Mouse (Mus musculus) limb, embryonic 10.5 days (tissue): ENCODE measurements at regions not wholly inside any gene's neighbourhood (a gene's known extent, or its start where the extent isn't known, plus 50 kb on each side); places are given as distances from the start of the nearest gene placed in this dataset.

ENCODE experiments used
- DNase-seq: peaks from one replicate; pipeline ENCODE4 v3.0.0-alpha.2; 2017; ENCODE audit warnings: low spot score
- H3K27ac ChIP-seq: fragments of 300-500 bp; sonication (generic); 2 replicates; pipeline ENCODE4 v1.5.1; 2016; ENCODE audit warnings: mild to moderate bottlenecking
- H3K27me3 ChIP-seq: fragments of 300-500 bp; sonication (generic); 2 replicates; pipeline ENCODE4 v1.6.1; 2016; ENCODE audit warnings: low read depth, mild to moderate bottlenecking; ENCODE audit not compliant: poor library complexity, severe bottlenecking
- H3K36me3 ChIP-seq: fragments of 300-500 bp; sonication (generic); 2 replicates; pipeline ENCODE4 v1.6.1; 2016; ENCODE audit warnings: mild to moderate bottlenecking, moderate library complexity
- H3K4me1 ChIP-seq: fragments of 300-500 bp; sonication (generic); 2 replicates; pipeline ENCODE4 v1.6.1; 2016
- H3K4me3 ChIP-seq: fragments of 300-500 bp; sonication (generic); 2 replicates; pipeline ENCODE4 v1.5.1; 2016; ENCODE audit warnings: mild to moderate bottlenecking, moderate library complexity
- H3K9me3 ChIP-seq: fragments of 300-500 bp; sonication (generic); replicated peaks from 2 replicates; pipeline ENCODE4 v1.6.1; 2016; ENCODE audit warnings: mild to moderate bottlenecking
- whole genome bisulfite sequencing: fragments of 180-500 bp; shearing (Covaris S2); methylation state at CpG from one replicate; pipeline ENCODE4 v1.1.7; 2016; 5-methylcytosine and 5-hydroxymethylcytosine counted together

DNA sequence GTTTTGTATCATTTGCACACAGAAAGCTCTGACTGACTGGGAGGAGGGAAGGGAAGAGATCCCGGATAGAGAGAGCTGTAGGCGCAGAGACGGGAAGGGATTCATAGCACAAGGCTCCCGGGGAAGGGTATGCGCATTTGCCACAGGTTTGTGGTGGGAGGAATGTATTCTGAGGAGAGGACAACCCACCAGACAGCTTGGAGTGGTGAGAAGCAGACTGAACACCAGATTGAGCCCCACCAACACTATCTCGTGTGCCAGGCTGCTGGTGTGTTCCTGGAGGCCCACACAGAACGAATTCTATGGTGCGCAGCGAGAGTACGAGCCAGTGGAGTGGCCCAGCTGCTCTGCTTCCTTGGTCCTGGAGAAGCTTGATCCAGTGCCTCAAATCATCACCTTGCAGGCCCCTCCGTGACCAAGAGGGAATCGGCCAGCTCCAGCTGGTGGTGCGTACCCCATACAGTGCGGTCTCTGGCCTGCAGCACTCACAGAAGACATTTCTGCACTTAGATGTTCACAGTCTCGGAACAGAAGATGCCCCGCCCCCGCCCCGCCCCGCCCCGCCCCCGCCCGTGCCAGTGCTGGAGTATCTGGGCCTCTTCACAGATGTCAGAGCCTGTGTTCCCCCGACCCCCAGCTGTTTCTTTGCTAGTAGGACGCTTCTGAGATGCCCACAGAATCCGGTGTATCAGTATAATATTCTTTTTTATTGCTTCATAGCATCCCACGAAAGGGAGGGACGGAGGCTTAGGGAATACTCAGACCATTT, 92.8 kb upstream of the Tmem189 start:
- Histone ChIP-seq H3K9me3 (no peaks in the 10 kb centered on the region), H3K4me3 (0 out of 2 replicates have a peak overlapping the region, but pooled peaks have one; percentile 8), H3K36me3 (no peaks in the 10 kb centered on the region), H3K27ac (peak overlapping the region; percentile 57), H3K4me1 (peaks cover 38% of the 10 kb centered on the region), H3K27me3 (no peaks in the 10 kb centered on the region)
- no peak for DNase-seq
- 37% methylated on average over 27 of the region's 27 CpGs for WGBS

DNA sequence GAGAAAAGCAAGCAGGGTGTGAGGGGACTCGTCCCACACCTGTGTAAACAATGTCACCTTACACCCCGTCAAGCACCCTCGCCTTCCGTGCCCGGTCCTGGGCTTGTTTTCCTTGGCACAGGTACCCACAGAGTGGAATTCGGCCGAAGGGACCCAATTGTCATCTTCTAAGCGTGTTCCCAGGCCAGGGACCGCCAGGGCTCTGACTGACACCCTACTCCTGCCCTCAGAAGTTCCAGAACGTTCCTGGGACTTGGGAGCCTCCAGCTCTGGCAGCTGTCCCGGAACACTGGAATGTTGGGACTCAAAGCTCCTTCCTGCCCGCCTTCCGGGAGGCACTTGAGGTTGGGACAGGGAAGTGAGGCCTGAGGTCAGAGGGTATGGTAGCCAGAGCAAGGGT, 91.9 kb upstream of the Tmem189 start:
- WGBS: 84% methylated on average over 13 of the region's 13 CpGs
- H3K9me3 ChIP-seq: no peaks in the 10 kb centered on the region
- no peak overlapping the region for H3K4me3 ChIP-seq
- H3K4me1 ChIP-seq: peaks cover 47% of the 10 kb centered on the region
- no peak overlapping the region for H3K27ac ChIP-seq
- no peak for DNase-seq
- no peaks in the 10 kb centered on the region for H3K27me3 ChIP-seq
- no peaks in the 10 kb centered on the region for H3K36me3 ChIP-seq

DNA sequence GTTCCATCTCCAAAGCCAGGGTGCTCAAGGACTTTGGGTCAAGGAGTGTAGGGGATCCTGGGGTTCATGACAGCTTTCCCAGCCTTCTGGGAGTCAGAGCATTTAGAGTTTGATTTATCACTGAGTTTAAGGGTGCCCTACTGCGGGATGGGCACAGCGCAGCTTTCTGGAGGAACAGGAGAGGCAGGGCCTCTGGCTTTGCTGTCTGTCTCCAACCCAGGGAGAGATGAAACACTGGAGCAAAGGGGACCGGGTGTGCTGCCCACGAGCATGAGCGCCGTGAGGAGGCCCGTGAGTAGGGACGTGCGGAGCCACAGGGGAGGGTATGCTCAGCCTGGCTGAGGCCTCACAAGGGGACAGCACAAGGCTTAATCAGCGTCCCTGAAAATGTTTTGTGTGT, 89.1 kb upstream of the Tmem189 start:
- no peak for DNase-seq
- peak overlapping the region; percentile 69; the same call in 1 of the 2 replicates for H3K4me3 ChIP-seq
- WGBS: 74% methylated on average over 10 of the region's 10 CpGs
- peaks cover 72% of the 10 kb centered on the region for H3K4me1 ChIP-seq
- H3K9me3 ChIP-seq: no peaks in the 10 kb centered on the region
- peak overlapping the region; percentile 93 for H3K27ac ChIP-seq
- H3K36me3 ChIP-seq: no peaks in the 10 kb centered on the region
- H3K27me3 ChIP-seq: no peaks in the 10 kb centered on the region

DNA sequence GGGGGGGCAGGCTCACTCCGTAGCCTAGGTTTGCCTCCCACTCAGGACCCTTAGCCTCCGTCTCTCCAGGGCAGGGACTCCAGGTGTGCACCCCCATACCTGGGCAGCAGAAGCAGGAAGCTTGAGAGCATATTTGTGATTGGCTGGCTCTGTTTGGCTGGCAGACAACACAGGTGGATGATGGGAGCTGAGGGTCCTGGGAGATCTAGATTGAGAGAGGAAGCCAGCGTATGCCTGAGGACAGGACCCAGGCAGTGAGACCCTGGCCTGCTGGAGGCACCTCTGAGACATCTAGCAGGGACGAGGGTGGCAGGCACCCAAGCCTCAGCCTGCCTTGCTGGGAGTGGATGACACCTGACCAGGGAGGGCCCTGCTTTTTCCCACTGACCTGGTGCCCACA, 88.6 kb upstream of the Tmem189 start:
- Histone ChIP-seq H3K27ac (peak overlapping the region; percentile 93), H3K36me3 (no peaks in the 10 kb centered on the region), H3K4me1 (peaks cover 75% of the 10 kb centered on the region), H3K9me3 (no peaks in the 10 kb centered on the region), H3K4me3 (peak overlapping the region; percentile 69), H3K27me3 (no peaks in the 10 kb centered on the region)
- 63% methylated on average over 4 of the region's 4 CpGs for WGBS
- no peak for DNase-seq

DNA sequence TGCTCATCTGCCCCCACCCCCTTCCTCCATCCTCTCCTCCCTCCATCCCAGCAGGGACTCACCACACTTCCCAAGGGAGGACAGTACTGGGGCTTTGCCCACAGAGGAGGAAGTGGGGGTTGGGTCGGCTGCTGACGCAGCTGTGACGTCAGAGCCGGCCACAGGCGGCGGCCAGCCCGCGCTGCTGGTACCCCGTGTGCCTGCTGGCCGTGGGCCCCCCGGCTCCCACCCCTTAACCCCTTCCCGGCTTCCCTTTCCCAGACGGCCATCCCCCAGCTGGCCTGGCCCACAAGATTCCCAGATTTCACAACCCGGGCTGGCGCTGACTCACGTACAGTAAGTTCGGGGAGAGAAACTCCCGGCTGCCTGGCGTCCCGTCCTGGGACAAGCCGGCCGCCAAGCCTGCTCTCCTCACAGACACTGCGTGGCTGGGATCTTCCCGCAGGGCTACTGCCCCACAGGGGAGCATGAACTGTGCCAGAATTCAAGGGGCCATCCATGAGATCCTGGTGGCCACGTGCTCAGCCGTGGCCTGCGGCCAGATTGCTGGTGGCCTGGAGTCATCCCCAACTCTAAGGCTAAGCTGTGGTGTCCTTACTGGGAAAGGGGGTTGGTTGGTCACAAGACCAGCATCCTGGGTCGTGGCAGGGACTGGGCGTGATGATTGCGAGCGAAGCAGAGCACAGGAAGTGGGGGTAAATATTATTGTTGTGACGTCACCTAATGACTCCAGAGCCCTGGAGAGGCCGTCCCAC, 87.9 kb upstream of the Tmem189 start:
- Histone ChIP-seq H3K36me3 (no peaks in the 10 kb centered on the region), H3K4me3 (peak overlapping the region; percentile 69), H3K27me3 (no peaks in the 10 kb centered on the region), H3K4me1 (peaks cover 70% of the 10 kb centered on the region), H3K9me3 (no peaks in the 10 kb centered on the region), H3K27ac (peak overlapping the region; percentile 93)
- WGBS: under 1% methylated on average over 33 of the region's 33 CpGs
- peak; percentile 84 for DNase-seq

DNA sequence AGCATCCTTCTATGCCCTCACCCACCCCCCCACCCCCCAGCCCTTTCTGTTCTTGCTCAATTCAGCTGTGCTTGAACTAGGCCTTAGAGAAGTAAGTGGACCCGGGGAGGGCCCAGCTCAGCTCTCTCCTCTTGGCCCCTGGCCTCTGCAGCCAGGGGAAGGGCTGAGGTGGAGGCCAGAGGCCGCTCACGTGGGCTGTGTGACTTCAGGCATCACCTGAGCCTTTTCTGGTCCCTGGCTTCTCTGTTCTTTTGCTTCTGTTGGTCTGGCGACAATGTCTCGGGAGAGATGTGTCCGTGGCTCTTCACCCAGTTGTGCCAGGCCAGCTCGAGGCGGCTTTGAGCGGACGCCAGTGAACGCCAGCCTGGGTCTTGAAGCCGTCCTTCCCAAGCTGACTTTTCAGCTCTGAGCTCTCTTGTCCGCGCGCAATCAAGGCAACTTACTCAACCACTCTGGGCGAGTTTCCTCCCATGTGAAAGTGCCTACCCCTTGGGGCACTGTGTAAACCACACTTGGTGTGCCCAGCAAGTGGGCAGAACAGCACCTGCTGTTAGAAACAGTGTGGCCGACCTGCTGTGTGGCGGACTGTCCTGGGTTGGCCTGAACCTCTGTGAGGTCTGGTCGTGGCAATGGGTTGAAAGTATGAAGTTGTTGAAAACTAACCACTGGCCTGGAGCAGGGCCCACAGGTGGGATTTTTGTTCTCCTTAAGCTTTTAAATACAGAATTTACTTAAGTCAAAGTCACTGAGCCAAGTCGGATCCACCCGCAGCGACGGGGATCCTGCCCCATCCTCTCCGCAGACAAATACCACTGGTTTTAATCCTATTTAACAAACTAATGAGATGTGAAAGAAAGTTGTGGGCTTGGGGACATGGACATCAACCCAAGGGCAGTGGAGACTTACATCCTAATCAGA, 86.9 kb upstream of the Tmem189 start:
- peak overlapping the region; percentile 93 for H3K27ac ChIP-seq
- H3K36me3 ChIP-seq: no peaks in the 10 kb centered on the region
- no peak for DNase-seq
- 85% methylated on average over 24 of the region's 24 CpGs for WGBS
- peaks cover 60% of the 10 kb centered on the region for H3K4me1 ChIP-seq
- H3K27me3 ChIP-seq: no peaks in the 10 kb centered on the region
- no peaks in the 10 kb centered on the region for H3K9me3 ChIP-seq
- peak overlapping the region; percentile 69 for H3K4me3 ChIP-seq

DNA sequence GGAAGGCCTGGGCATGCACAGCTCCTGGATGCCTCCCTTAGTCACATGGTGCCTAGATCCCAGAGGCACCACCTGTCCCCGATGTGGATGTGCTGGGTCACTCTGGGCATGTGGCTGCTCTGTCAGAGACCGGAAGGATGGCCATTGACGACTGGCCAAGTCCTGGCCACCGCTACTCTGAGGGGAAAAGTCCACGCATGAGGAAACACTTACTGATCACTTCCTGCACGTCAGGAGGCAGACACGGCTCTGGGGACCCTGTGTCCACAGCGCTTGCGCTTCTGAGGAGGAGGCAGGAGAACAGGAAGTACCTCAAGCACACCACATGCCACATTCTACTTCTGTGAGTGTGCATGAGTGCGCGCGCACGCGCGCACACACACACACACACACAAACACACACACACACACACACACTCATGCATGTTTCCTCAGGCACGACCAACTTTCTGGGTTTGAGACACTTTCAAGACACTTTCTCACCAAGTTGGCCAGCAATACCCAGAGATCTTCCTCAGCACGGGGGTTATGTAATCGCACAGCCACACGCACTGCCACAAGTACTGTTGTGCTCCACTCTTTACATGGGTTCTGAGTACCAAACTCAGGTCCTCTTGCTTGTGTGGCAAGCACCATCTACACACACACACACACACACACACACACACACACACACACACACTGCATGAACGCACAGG, 85.7 kb upstream of the Tmem189 start:
- H3K4me1 ChIP-seq: peaks cover 56% of the 10 kb centered on the region
- no peak for DNase-seq
- 73% methylated on average over 20 of the region's 20 CpGs for WGBS
- H3K4me3 ChIP-seq: no peak overlapping the region
- no peaks in the 10 kb centered on the region for H3K36me3 ChIP-seq
- H3K9me3 ChIP-seq: no peaks in the 10 kb centered on the region
- peak overlapping the region; percentile 72 for H3K27ac ChIP-seq
- H3K27me3 ChIP-seq: no peaks in the 10 kb centered on the region

DNA sequence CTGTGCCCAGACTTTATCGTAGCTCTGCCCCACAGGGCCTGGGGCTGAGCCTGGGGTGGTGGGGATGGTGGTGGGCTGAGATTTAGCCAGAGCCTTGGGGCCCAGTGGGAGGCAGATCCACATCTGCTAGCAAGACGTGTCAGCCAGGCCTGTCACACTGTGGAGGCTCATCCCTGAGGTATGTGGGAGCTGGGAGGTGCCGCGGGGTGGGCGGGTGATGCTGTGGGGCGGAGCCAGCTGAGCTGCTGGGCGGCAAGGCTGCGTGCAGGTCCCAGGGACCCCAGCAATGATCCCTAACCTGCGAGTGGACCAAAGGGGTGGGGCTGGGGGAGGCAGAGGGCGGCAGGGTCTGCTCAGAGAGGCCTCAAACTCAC, 85.2 kb upstream of the Tmem189 start:
- H3K4me1 ChIP-seq: peaks cover 56% of the 10 kb centered on the region
- H3K27ac ChIP-seq: peak overlapping the region; percentile 72
- no peak overlapping the region for H3K4me3 ChIP-seq
- DNase-seq: no peak
- no peaks in the 10 kb centered on the region for H3K9me3 ChIP-seq
- no peaks in the 10 kb centered on the region for H3K36me3 ChIP-seq
- WGBS: 13% methylated on average over 10 of the region's 10 CpGs
- H3K27me3 ChIP-seq: no peaks in the 10 kb centered on the region

DNA sequence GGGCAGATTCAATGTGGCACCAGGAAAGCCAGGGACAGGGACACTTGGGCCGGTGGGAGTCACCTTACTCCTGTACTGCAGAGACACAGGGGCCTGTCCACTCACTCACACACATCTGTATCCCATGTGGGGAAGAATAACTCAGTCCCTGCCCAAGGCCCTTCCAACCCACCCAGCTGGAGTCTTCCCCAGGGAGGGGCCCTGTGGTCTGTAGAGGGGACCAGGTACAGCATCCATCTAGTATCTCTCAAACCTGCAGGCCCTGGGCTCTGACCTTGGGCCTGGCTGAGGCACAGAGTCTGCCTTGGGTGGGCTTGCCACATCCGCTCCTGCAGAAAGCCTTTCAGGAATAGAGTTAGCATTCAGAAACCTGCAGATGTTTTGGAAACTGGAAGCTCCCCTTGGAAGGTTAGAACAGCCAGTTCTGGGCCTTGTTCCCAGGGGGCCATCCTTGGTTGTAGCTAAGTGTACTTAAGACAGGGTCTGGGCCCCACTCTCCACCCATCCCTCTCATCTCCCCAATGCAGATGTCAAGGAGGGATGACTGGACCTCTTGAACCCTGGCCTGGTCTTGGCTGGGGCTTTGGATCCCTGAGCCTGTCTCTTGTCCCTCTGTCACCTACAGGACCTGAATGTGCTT, 84.7 kb upstream of the Tmem189 start:
- Histone ChIP-seq H3K4me1 (peaks cover 56% of the 10 kb centered on the region), H3K27me3 (no peaks in the 10 kb centered on the region), H3K27ac (peak overlapping the region; percentile 72), H3K9me3 (no peaks in the 10 kb centered on the region), H3K36me3 (no peaks in the 10 kb centered on the region), H3K4me3 (no peak overlapping the region)
- WGBS: 77% methylated on average over 2 of the region's 2 CpGs
- DNase-seq: no peak

DNA sequence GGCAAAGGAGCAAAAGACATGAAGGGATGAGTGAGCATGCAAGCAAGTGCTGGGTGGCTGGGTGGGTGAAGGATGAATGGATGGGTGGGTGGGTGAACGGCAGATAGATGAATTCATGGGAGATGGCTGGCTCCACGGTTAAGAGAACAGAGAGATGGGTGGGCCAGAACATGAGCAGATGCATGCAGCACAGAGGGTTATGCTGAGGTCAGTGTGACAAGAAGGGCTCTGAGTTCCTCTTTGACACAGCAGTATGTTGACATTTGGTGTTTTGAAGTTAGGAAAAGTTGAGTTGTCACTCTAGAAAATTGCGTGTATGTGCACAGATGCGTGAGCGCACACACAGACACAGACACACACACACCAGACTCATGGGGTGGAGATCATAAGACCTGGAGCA, 83.2 kb upstream of the Tmem189 start:
- Histone ChIP-seq H3K36me3 (no peaks in the 10 kb centered on the region), H3K4me3 (no peak overlapping the region), H3K4me1 (peaks cover 44% of the 10 kb centered on the region), H3K27me3 (no peaks in the 10 kb centered on the region), H3K9me3 (no peaks in the 10 kb centered on the region), H3K27ac (no peak overlapping the region)
- DNase-seq: no peak
- whole genome bisulfite sequencing: 94% methylated on average over 5 of the region's 5 CpGs

DNA sequence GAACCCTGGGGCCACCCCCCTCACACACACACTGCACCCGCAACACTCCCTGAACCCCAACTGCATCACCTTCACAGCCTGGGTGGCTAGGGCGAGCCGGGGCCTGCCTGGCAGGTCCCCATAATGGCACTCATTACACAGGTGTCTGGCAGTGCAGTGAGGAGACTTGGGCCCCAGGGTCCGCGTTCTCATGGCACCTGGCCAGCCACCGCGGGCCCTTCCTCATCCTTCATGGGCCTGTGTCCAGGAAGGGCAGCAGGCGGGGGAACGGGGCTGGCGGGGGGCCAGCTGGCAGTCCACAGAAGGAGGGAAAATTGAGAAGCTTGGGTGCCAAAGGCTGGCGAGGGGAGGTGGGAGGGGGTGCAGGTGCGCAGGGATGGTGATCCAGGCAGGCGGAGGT, 78.3 kb upstream of the Tmem189 start:
- no peaks in the 10 kb centered on the region for H3K27me3 ChIP-seq
- H3K4me3 ChIP-seq: no peak overlapping the region
- DNase-seq: no peak
- H3K36me3 ChIP-seq: no peaks in the 10 kb centered on the region
- 91% methylated on average over 13 of the region's 13 CpGs for WGBS
- H3K27ac ChIP-seq: peak overlapping the region; percentile 31; the same call in 1 of the 2 replicates
- no peaks in the 10 kb centered on the region for H3K9me3 ChIP-seq
- peaks cover 15% of the 10 kb centered on the region for H3K4me1 ChIP-seq

DNA sequence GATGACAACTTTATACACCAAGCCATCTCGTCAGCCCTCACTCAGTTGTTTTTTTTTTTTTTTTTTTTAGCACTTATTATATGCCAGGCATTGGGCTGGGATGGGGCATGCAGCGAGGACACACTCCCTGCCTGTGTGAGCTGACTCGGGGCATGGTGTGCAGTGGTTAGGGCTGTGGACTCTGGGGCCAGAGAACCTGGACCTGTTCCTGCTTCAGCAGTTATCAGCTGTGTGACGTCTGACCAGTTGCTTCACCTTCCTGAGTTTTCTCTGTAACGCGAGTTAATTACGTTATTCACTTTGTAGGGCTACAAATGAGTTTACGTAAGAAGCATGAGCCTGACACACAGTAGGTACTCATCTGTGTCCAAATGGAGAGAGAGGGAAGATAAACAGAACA, 77.7 kb upstream of the Tmem189 start:
- WGBS: 89% methylated on average over 8 of the region's 8 CpGs
- H3K4me3 ChIP-seq: no peak overlapping the region
- H3K4me1 ChIP-seq: peaks cover 15% of the 10 kb centered on the region
- H3K27me3 ChIP-seq: no peaks in the 10 kb centered on the region
- H3K36me3 ChIP-seq: no peaks in the 10 kb centered on the region
- H3K27ac ChIP-seq: 0 out of 2 replicates have a peak overlapping the region, but pooled peaks have one; percentile 31
- DNase-seq: no peak
- H3K9me3 ChIP-seq: no peaks in the 10 kb centered on the region
